Mouse (Mus musculus): ENCODE data around the gene Vmn1r180. TPM values are rescaled to one million over a fixed set of nuclear protein-coding genes. Genes with fewer than 3 reads are reported as not detected.
"Not testable (repeated sequence)": the region's sequence is repeated elsewhere in the genome, so short reads cannot be mapped to it uniquely, and the experiment has no call there.

Vmn1r180 gene
- polyA plus RNA-seq (2012; ENCODE audit: insufficient read depth, insufficient read length, low replicate concordance, missing spikeins) = not detected in 2 replicates

- Histone ChIP-seq H3K4me3 (ENCODE audit: insufficient read depth, low read depth, low read length) (no peak within 1 kb of the TSS), H3K4me1 (ENCODE audit: control insufficient read depth, insufficient read depth, low read length) (no peaks in the 10 kb centered on the region), H3K27ac (ENCODE audit: insufficient read depth, low read depth, low read length) (no peak within 1 kb of the TSS)
- TF ChIP-seq POLR2A (IDR thresholded peaks at IDR 0.05; ENCODE audit: insufficient read depth, low read depth, low read length) (no peak), CTCF (IDR thresholded peaks at IDR 0.05; ENCODE audit: insufficient read depth, low read depth, low read length) (no peak)
These were observed at the start of gene Vmn1r180 for GRCm38 (mm10) chr7:23950332-23950731. TSS of gene Vmn1r180 (plus strand) at chr7:23950632.

DNA sequence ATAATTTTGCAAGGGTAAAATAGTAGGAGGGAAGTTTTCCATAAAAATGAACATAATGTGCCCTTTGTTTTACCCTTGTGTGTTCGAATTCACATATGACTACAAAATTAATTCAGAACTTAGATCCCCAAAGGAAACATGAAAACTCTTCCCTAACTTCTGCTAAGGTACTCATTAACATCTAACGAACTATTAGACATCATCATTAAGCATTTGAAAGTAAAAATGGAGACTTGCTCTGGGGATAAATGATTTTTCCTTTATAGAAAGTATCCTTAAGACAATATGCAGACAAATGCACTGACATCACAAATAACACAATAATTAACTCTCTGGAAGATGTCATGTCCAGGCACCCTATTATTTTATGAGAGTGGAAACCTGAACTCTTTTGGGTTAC is 23.8 kb upstream of the Vmn1r180 start, which contains the start of gene Vmn1r179:
Gene Vmn1r179, plus strand, starts transcription at position 301 of the 400 bp plus-strand sequence.
- TF ChIP-seq CTCF (IDR thresholded peaks at IDR 0.05; ENCODE audit: insufficient read depth, low read depth, low read length) (no peak), POLR2A (IDR thresholded peaks at IDR 0.05; ENCODE audit: insufficient read depth, low read depth, low read length) (no peak)
- no peaks in the 10 kb centered on the region for H3K4me1 ChIP-seq (ENCODE audit: control insufficient read depth, insufficient read depth, low read length)
- no peak within 1 kb of the TSS for H3K4me3 ChIP-seq (ENCODE audit: insufficient read depth, low read depth, low read length)
- no peak within 1 kb of the TSS for H3K27ac ChIP-seq (ENCODE audit: insufficient read depth, low read depth, low read length)
- 47% methylated on average over 2 of the region's 2 CpGs for WGBS

- WGBS = 43% methylated on average over 3 of the region's 3 CpGs
These were observed 17.6 kb downstream of the Vmn1r180 start for GRCm38 (mm10) chr7:23968044-23968443.

DNA sequence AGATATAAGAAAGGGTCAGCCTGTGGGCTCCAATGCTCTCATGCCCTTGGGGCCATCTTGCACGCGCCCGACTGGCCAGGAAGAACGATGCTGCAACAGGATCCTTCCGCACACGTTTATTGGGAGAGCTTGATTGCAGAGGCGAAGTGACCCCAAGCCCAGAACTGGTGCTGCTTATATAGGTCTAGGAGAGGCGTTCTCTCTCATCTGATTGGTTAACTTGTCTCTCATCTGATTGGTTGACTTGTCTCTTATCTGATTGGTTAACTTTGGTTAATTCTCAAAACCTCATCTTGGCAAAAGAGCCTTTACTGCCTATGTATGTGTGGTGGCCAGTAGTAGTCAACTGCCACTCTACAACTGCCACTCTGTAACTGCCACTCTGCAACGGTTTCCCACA is 23.9 kb downstream of the Vmn1r180 start, which contains the start of gene Vmn1r181:
Gene Vmn1r181, plus strand, starts transcription at position 301 of the 400 bp plus-strand sequence.
- H3K4me3 ChIP-seq (ENCODE audit: insufficient read depth, low read depth, low read length); H3K27ac ChIP-seq (ENCODE audit: insufficient read depth, low read depth, low read length); H3K4me1 ChIP-seq (ENCODE audit: control insufficient read depth, insufficient read depth, low read length): not testable (repeated sequence)
- WGBS = 87% methylated on average over 9 of the region's 9 CpGs

More at GRCm38 (mm10) chr7:23968044-23968443, 17.6 kb downstream of the Vmn1r180 start:
- not testable (repeated sequence) for H3K27ac ChIP-seq (ENCODE audit: insufficient read depth, low read depth, low read length); H3K4me1 ChIP-seq (ENCODE audit: control insufficient read depth, insufficient read depth, low read length); H3K4me3 ChIP-seq (ENCODE audit: insufficient read depth, low read depth, low read length)

DNA sequence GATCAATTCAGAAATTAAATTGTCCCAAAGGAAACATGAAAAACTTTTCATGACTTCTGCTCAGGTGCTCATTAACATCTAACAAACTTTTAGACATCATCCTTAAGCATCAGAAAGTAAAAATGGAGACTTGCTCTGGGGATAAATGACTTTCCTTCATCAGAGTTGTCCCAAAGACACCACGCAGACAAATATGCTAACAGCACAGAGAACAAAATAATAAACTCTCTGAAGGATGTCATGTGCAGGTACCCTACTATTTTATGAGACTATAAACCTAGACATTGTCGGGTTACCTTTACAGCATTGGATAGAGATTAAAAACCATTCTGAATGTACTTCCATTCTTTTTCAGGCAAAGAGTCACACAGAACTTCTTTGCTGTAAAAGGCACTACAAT is 51.0 kb downstream of the Vmn1r180 start, which contains the start of gene V1rd19:
Gene V1rd19, plus strand, starts transcription at position 301 of the 400 bp plus-strand sequence.
- H3K27ac ChIP-seq (ENCODE audit: insufficient read depth, low read depth, low read length) = no peak within 1 kb of the TSS
- 68% methylated on average over 2 of the region's 2 CpGs for WGBS
- no peaks in the 10 kb centered on the region for H3K4me1 ChIP-seq (ENCODE audit: control insufficient read depth, insufficient read depth, low read length)
- no peak within 1 kb of the TSS for H3K4me3 ChIP-seq (ENCODE audit: insufficient read depth, low read depth, low read length)
- no peak for TF ChIP-seq POLR2A (IDR thresholded peaks at IDR 0.05; ENCODE audit: insufficient read depth, low read depth, low read length)
- no peak for TF ChIP-seq CTCF (IDR thresholded peaks at IDR 0.05; ENCODE audit: insufficient read depth, low read depth, low read length)

Other genes starting within 250 kb of the Vmn1r180 start
- not detected in 2 replicates for gene Vmn1r173, start 249.9 kb upstream of the Vmn1r180 start, polyA plus RNA-seq (2012; ENCODE audit: insufficient read depth, insufficient read length, low replicate concordance, missing spikeins)
- not detected in 2 replicates for gene Vmn1r174, start 198.4 kb upstream of the Vmn1r180 start, polyA plus RNA-seq (2012; ENCODE audit: insufficient read depth, insufficient read length, low replicate concordance, missing spikeins)
- not detected in 2 replicates for gene Vmn1r175, start 140.0 kb upstream of the Vmn1r180 start, polyA plus RNA-seq (2012; ENCODE audit: insufficient read depth, insufficient read length, low replicate concordance, missing spikeins)
- gene Vmn1r176, start 113.3 kb upstream of the Vmn1r180 start, polyA plus RNA-seq (2012; ENCODE audit: insufficient read depth, insufficient read length, low replicate concordance, missing spikeins) = not detected in 2 replicates
- not detected in 2 replicates for gene Vmn1r177, start 84.2 kb upstream of the Vmn1r180 start, polyA plus RNA-seq (2012; ENCODE audit: insufficient read depth, insufficient read length, low replicate concordance, missing spikeins)
- not detected in 2 replicates for gene Vmn1r178, start 58.6 kb upstream of the Vmn1r180 start, polyA plus RNA-seq (2012; ENCODE audit: insufficient read depth, insufficient read length, low replicate concordance, missing spikeins)
- not detected in 2 replicates for gene Vmn1r179, start 23.7 kb upstream of the Vmn1r180 start, polyA plus RNA-seq (2012; ENCODE audit: insufficient read depth, insufficient read length, low replicate concordance, missing spikeins)
- not detected in 2 replicates for gene Vmn1r181, start 24.0 kb downstream of the Vmn1r180 start, polyA plus RNA-seq (2012; ENCODE audit: insufficient read depth, insufficient read length, low replicate concordance, missing spikeins)
- not detected in 2 replicates for gene V1rd19, start 51.1 kb downstream of the Vmn1r180 start, polyA plus RNA-seq (2012; ENCODE audit: insufficient read depth, insufficient read length, low replicate concordance, missing spikeins)
- gene Vmn1r183, start 102.6 kb downstream of the Vmn1r180 start, polyA plus RNA-seq (2012; ENCODE audit: insufficient read depth, insufficient read length, low replicate concordance, missing spikeins) = not detected in 2 replicates
- not detected in 2 replicates for gene Zfp180, start 131.3 kb downstream of the Vmn1r180 start, polyA plus RNA-seq (2012; ENCODE audit: insufficient read depth, insufficient read length, low replicate concordance, missing spikeins)
- gene Zfp112, start 161.7 kb downstream of the Vmn1r180 start, polyA plus RNA-seq (2012; ENCODE audit: insufficient read depth, insufficient read length, low replicate concordance, missing spikeins) = not detected in 2 replicates
- gene Zfp235, start 183.5 kb downstream of the Vmn1r180 start, polyA plus RNA-seq (2012; ENCODE audit: insufficient read depth, insufficient read length, low replicate concordance, missing spikeins) = not detected in 2 replicates
- gene Zfp114, start 224.4 kb downstream of the Vmn1r180 start, polyA plus RNA-seq (2012; ENCODE audit: insufficient read depth, insufficient read length, low replicate concordance, missing spikeins) = not detected in 2 replicates

Measured in olfactory bulb, adult 2 months (tissue).